Mouse (Mus musculus): Measurements from ENCODE around the gene Adamts6. TPM values are rescaled to one million over a fixed set of nuclear protein-coding genes. Genes with fewer than 3 reads are reported as not detected.

Gene Adamts6
- 7.0 and 8.5 TPM in 2 replicates for polyA plus RNA-seq (2012; rRNA removed)

DNA sequence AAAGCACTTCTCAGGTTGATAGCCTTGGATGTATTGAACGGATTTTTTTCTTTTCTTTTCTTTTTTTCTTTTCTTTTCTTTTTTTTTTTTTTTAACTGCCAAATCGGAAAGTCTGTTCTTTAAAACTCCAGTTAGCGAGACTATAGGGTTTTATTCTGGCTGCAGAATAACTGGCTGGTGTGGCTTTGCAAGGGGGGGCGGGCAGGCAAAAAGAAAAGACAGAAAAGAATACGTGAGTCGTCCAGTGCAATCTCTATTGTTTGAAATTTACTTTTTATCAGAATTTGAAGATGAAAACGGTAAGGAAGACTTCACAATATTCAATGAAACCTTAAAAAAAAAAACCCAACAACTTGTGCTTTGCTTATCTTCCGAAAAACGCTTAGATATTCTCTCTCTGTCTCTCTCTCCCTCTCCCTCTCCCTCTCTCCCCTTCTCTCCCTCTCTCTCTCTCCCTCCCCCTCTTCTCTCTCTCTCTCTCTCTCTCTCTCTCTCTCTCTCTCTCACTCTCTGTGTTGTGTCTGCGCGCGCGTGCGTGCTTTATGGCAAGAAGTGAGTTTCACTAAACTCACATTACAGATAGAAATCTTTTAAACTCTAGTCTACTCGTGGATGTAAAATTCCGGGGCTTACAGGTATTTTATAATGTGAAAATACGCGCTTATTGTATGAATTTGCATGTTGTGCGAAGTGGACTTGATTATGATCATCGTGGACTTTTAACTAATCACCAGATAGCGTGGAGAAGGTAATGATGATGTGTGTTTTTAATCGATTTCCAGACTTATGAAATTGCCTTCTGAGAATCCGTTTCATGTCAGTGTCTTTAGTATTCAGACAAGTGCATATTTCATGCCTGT is at the start of gene Adamts6:
TSS of gene Adamts6 (plus strand) at position 470 of the 860 bp plus-strand sequence.

Other genes with a start within 250 kb of the Adamts6 start
- 24.0 and 26.4 TPM in 2 replicates for gene Nln, start 178.2 kb upstream of the Adamts6 start, polyA plus RNA-seq (2012; rRNA removed)
- gene Sgtb, start 178.1 kb upstream of the Adamts6 start, polyA plus RNA-seq (2012; rRNA removed) = 18.4 and 21.7 TPM in 2 replicates
- gene Trappc13, start 109.4 kb upstream of the Adamts6 start, polyA plus RNA-seq (2012; rRNA removed) = 26.6 and 31.1 TPM in 2 replicates
- gene Trim23, start 109.0 kb upstream of the Adamts6 start, polyA plus RNA-seq (2012; rRNA removed) = 22.7 and 24.7 TPM in 2 replicates
- 15.8 and 19.7 TPM in 2 replicates for gene Cenpk, start 59.2 kb upstream of the Adamts6 start, polyA plus RNA-seq (2012; rRNA removed)
- 9.8 and 10.6 TPM in 2 replicates for gene Ppwd1, start 59.0 kb upstream of the Adamts6 start, polyA plus RNA-seq (2012; rRNA removed)

Data from central nervous system, embryonic 14 days (tissue).